Mouse (Mus musculus) forebrain, embryonic 12.5 days (tissue): ENCODE measurements around the gene Rnf10. TPM values are rescaled to one million over a fixed set of nuclear protein-coding genes. Genes with fewer than 3 reads are reported as not detected.

Source experiments
- ATAC-seq: fragments of 200-750 bp; cut with Nextera tagmentation; 2 replicates; pipeline ENCODE4 v1.8.0; 2017; ENCODE audit warnings: moderate TSS enrichment; ENCODE audit not compliant: low FRiP score
- H3K27ac ChIP-seq: fragments of 300-500 bp; sonication (generic); 2 replicates; pipeline ENCODE4 v1.5.1; 2016; ENCODE audit warnings: mild to moderate bottlenecking
- H3K27me3 ChIP-seq: fragments of 300-500 bp; sonication (generic); 2 replicates; pipeline ENCODE4 v1.6.1; 2016; ENCODE audit warnings: mild to moderate bottlenecking
- H3K36me3 ChIP-seq: fragments of 300-500 bp; sonication (generic); replicated peaks from 2 replicates; pipeline ENCODE4 v1.6.1; 2016; ENCODE audit warnings: mild to moderate bottlenecking
- H3K4me1 ChIP-seq: fragments of 300-500 bp; sonication (generic); 2 replicates; pipeline ENCODE4 v1.6.1; 2016
- H3K4me2 ChIP-seq: fragments of 300-500 bp; sonication (generic); 2 replicates; pipeline ENCODE4 v1.6.1; 2016; ENCODE audit warnings: mild to moderate bottlenecking, moderate library complexity
- H3K4me3 ChIP-seq: fragments of 300-500 bp; sonication (generic); replicated peaks from 2 replicates; pipeline ENCODE4 v1.5.1; 2016; ENCODE audit warnings: mild to moderate bottlenecking
- H3K9ac ChIP-seq: fragments of 300-500 bp; sonication (generic); 2 replicates; pipeline ENCODE4 v1.6.1; 2016; ENCODE audit warnings: mild to moderate bottlenecking
- H3K9me3 ChIP-seq: fragments of 300-500 bp; sonication (generic); 2 replicates; pipeline ENCODE4 v1.6.1; 2016
- WGBS: fragments of 180-500 bp; shearing (Covaris S2); methylation state at CpG from one replicate; pipeline ENCODE4 v1.1.7; 2016; 5-methylcytosine and 5-hydroxymethylcytosine counted together
- polyA plus RNA-seq: library from polyadenylated mRNA; unstranded; fragments of >200 nt; fragmentation: Nextera tagmentation; extraction: Ambion mirVana; gene quantifications from 2 replicates; pipeline ENCODE4 v1.2.1, GENCODE M21; 2016

The Rnf10 gene
- polyA plus RNA-seq, 1 experiment from 2014 or later: 187 TPM

- Histone ChIP-seq H3K27ac (peak overlapping the region; percentile 86), H3K4me3 (no peak overlapping the region), H3K27me3 (no peaks in the 10 kb centered on the region), H3K9me3 (no peaks in the 10 kb centered on the region), H3K4me1 (peaks cover 38% of the 10 kb centered on the region), H3K36me3 (peaks cover 13% of the 10 kb centered on the region; the same call in 1 of the 2 replicates), H3K9ac (0 out of 2 replicates have a peak overlapping the region, but pooled peaks have one; percentile 96), H3K4me2 (0 out of 2 replicates have a peak overlapping the region, but pooled peaks have one; percentile 85)
- WGBS: 68% methylated on average over 6 of the region's 6 CpGs
- ATAC-seq: no peak
Observed at GRCm38 (mm10) chr5:115273549-115274135, 944 bp upstream of the Rnf10 start.

DNA sequence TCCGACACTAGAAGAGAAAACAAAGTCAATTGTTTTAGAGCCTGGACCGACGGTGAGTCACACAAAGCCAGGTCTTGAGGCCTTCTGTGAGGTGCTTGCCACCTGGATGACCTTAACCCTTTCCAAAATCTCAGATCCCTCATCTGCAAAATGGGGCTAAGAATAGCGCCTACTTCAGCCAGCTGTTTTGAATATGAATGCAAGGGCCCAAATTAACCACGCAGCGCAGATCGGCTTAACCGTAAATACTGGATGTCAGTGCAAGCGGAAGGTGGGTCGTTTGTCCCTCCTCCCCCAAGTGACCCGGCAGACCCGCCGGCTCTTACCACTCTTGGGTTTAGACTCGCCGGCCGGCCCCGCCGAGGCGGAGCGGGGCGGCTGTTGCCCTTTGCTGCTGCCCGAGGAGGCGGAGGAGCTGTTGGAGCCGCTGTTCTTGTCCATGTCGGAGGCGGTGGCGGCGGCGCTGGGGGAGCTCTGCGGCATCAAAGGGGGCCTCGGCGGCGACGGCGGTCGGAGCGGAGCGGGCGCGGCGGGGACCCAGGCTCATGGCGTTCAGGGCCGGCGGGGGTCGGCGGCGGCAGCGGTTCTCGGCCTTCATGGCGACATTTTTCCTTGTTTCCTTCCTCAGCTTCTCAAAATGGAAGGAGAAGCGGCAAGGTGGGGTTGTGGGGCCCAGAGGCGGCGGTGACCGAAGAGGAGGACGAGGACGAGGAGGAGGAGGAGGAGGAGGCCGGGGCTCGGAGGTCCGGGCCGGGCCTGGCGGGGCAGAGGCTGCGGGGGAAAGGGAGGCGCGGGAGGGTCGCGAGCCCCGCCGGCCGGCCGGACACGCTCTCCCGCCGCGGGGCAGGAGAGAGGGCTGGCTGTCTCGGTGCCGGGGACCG lies 527 bp downstream of the Rnf10 start:
- ATAC-seq: peak; percentile 24; the same call in 1 of the 2 replicates
- H3K27me3 ChIP-seq: no peaks in the 10 kb centered on the region
- peak overlapping the region; percentile 85 for H3K4me2 ChIP-seq
- H3K36me3 ChIP-seq: peaks cover 20% of the 10 kb centered on the region
- no peaks in the 10 kb centered on the region for H3K9me3 ChIP-seq
- peaks cover 38% of the 10 kb centered on the region for H3K4me1 ChIP-seq
- H3K4me3 ChIP-seq: peak overlapping the region; percentile 99
- H3K27ac ChIP-seq: peak overlapping the region; percentile 86
- peak overlapping the region; percentile 96 for H3K9ac ChIP-seq
- 1% methylated on average over 65 of the region's 77 CpGs for WGBS

DNA sequence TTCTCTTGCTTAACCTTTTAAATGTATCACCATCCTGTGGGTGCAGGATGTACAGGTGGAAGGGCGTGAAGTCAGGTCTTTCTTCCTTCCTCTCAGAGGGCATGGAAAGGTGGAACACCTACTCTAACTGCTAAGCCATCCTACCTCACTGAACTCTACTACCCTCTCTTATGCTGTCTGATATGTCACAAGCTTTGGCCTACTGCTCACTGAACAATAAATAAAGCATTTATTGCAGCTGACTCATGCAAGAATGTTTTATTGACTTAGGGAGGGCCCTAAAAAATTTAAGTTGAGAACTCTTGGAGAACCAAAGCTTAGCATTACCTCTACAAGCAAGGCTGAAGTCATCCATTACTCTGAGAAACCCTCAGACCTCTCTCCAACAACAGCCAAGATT lies 2.7 kb downstream of the Rnf10 start:
- WGBS: 88% methylated on average over 1 of the region's 1 CpGs
- Histone ChIP-seq H3K4me2 (peak overlapping the region; percentile 85), H3K4me1 (peaks cover 43% of the 10 kb centered on the region), H3K27me3 (no peaks in the 10 kb centered on the region), H3K9me3 (no peaks in the 10 kb centered on the region), H3K27ac (no peak overlapping the region), H3K36me3 (peaks cover 30% of the 10 kb centered on the region), H3K4me3 (peak overlapping the region; percentile 99; the same call in 1 of the 2 replicates), H3K9ac (0 out of 2 replicates have a peak overlapping the region, but pooled peaks have one; percentile 21)
- no peak for ATAC-seq

DNA sequence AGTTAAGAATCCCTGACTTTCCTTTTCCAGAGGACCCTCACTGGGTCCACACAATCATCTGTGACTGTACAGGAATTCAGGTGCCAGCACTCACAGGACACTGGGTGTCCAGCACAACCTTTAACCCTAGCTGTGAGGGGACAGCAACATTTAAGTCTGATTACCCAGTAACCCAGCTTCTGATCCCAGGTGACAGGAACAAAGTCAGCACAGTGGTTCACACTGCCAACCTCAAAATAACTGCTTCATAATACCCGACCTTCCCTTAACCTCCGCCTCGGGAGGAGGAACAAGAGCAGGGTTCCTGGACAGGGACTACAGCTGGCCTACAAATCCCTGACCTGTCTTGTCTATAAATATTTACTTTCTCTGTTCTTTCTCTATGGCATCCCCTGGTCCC lies 4.4 kb downstream of the Rnf10 start:
- Histone ChIP-seq H3K4me2 (no peak overlapping the region), H3K4me3 (no peak overlapping the region), H3K27me3 (no peaks in the 10 kb centered on the region), H3K4me1 (peaks cover 40% of the 10 kb centered on the region), H3K9ac (no peak overlapping the region), H3K9me3 (no peaks in the 10 kb centered on the region), H3K36me3 (peaks cover 34% of the 10 kb centered on the region), H3K27ac (no peak overlapping the region)
- ATAC-seq: no peak
- WGBS: 69% methylated on average over 3 of the region's 3 CpGs

DNA sequence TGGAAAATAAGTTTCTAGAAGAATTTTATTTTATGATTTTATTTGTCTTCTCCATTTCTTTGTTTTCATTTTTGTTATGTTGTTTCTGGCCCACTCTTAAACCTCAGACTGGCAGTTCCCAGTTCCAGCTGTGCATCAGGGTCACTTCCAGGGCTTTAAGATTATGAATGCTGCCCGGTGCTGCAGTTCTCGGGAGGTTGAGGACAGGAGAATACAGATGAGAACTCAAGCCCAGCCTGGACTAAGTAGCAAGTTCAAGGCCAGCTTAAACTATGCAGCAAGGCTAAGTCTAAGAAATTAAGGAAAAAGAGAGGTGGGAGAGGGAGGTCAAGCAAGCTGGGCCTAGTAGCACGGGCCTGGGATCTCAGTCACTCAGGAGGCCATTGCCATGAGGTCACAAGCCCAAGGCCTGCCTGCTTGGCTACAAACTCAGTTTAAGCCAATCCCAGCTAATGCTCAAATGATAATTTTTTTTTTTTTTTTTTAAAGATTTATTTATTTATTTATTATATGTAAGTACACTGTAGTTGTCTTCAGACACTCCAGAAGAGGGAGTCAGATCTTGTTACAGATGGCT lies 5.1 kb downstream of the Rnf10 start:
- H3K27ac ChIP-seq: no peak overlapping the region
- H3K9ac ChIP-seq: no peak overlapping the region
- no peak overlapping the region for H3K4me2 ChIP-seq
- no peaks in the 10 kb centered on the region for H3K27me3 ChIP-seq
- 88% methylated on average over 3 of the region's 3 CpGs for WGBS
- no peak for ATAC-seq
- H3K9me3 ChIP-seq: no peaks in the 10 kb centered on the region
- peaks cover 44% of the 10 kb centered on the region for H3K4me1 ChIP-seq
- H3K4me3 ChIP-seq: no peak overlapping the region
- H3K36me3 ChIP-seq: peaks cover 38% of the 10 kb centered on the region

- no peak for ATAC-seq
- Histone ChIP-seq H3K36me3 (peaks cover 41% of the 10 kb centered on the region), H3K9ac (no peak overlapping the region), H3K9me3 (no peaks in the 10 kb centered on the region), H3K27me3 (no peaks in the 10 kb centered on the region), H3K27ac (no peak overlapping the region), H3K4me2 (no peak overlapping the region), H3K4me3 (no peak overlapping the region), H3K4me1 (peaks cover 44% of the 10 kb centered on the region)
- 89% methylated on average over 8 of the region's 8 CpGs for WGBS
Observed at GRCm38 (mm10) chr5:115266787-115267468, 5.8 kb downstream of the Rnf10 start.

- Histone ChIP-seq H3K27me3 (no peaks in the 10 kb centered on the region), H3K4me3 (no peak overlapping the region), H3K36me3 (peaks cover 41% of the 10 kb centered on the region), H3K4me1 (peaks cover 38% of the 10 kb centered on the region), H3K27ac (no peak overlapping the region), H3K9ac (no peak overlapping the region), H3K4me2 (no peak overlapping the region), H3K9me3 (no peaks in the 10 kb centered on the region)
- WGBS: 95% methylated on average over 5 of the region's 5 CpGs
- no peak for ATAC-seq
Observed at GRCm38 (mm10) chr5:115266340-115266739, 6.4 kb downstream of the Rnf10 start.

GRCm38 (mm10) chr5:115262502-115263291 lies 10.0 kb downstream of the Rnf10 start:
- Histone ChIP-seq H3K4me3 (no peak overlapping the region), H3K9me3 (no peaks in the 10 kb centered on the region), H3K9ac (no peak overlapping the region), H3K27me3 (no peaks in the 10 kb centered on the region), H3K27ac (no peak overlapping the region), H3K36me3 (peaks cover 48% of the 10 kb centered on the region), H3K4me2 (no peak overlapping the region), H3K4me1 (peaks cover 12% of the 10 kb centered on the region; the same call in 1 of the 2 replicates)
- 90% methylated on average over 14 of the region's 14 CpGs for WGBS
- ATAC-seq: no peak

- H3K36me3 ChIP-seq: peaks cover 56% of the 10 kb centered on the region
- no peaks in the 10 kb centered on the region for H3K27me3 ChIP-seq
- H3K4me2 ChIP-seq: no peak overlapping the region
- no peak overlapping the region for H3K27ac ChIP-seq
- 93% methylated on average over 1 of the region's 1 CpGs for WGBS
- H3K9ac ChIP-seq: no peak overlapping the region
- H3K4me3 ChIP-seq: no peak overlapping the region
- ATAC-seq: no peak
- peaks cover 12% of the 10 kb centered on the region; the same call in 1 of the 2 replicates for H3K4me1 ChIP-seq
- H3K9me3 ChIP-seq: no peaks in the 10 kb centered on the region
Observed at GRCm38 (mm10) chr5:115261880-115262279, 10.8 kb downstream of the Rnf10 start.

DNA sequence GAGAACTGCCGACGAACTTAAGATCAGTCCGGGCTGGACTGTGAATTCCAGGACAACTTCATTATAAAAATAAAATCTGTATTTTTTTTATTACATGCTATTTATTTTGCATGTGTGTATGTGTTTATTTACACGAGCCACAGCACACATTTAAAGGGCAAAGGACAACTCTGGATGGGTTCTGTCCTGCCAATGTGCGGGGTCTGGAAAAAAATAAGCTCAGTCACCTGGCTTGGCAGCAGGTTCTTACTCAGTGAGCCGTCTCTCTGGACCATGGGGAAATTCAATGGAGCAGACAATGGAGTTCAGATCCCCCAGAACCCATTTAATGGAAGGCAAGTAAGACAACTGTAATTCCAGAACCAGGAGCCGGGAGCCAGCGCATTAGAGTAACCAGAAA lies 11.6 kb downstream of the Rnf10 start:
- H3K36me3 ChIP-seq: peaks cover 57% of the 10 kb centered on the region
- WGBS: 92% methylated on average over 8 of the region's 8 CpGs
- H3K27me3 ChIP-seq: no peaks in the 10 kb centered on the region
- no peaks in the 10 kb centered on the region for H3K9me3 ChIP-seq
- H3K4me2 ChIP-seq: no peak overlapping the region
- H3K9ac ChIP-seq: no peak overlapping the region
- peaks cover 12% of the 10 kb centered on the region; the same call in 1 of the 2 replicates for H3K4me1 ChIP-seq
- no peak overlapping the region for H3K27ac ChIP-seq
- no peak for ATAC-seq
- H3K4me3 ChIP-seq: no peak overlapping the region

DNA sequence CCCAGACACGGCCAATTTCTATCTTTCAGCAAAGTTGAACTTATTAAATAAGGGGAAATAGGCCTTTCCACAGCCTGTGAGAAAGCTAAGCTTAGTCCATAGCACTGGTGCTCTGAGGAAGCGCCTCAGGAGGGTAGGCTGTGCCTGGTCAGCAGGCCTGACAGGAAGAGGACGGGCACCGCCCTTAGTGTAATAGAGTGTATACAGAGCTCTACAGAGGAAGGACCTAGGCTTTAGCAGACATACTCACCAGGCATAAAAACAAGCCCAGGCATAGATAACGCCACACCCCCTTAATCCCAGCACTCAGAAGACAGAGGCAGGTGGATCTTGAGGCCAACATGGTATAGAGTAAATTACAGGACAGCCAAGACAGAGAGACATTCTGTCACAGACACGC lies 12.3 kb downstream of the Rnf10 start:
- Histone ChIP-seq H3K9me3 (no peaks in the 10 kb centered on the region), H3K4me3 (no peak overlapping the region), H3K4me1 (peaks cover 6% of the 10 kb centered on the region; the same call in 1 of the 2 replicates), H3K9ac (no peak overlapping the region), H3K36me3 (peaks cover 63% of the 10 kb centered on the region), H3K27me3 (no peaks in the 10 kb centered on the region), H3K27ac (no peak overlapping the region), H3K4me2 (no peak overlapping the region)
- ATAC-seq: no peak
- 89% methylated on average over 6 of the region's 6 CpGs for WGBS
